Mouse (Mus musculus): ENCODE results near the gene Rft1.
"Not testable (repeated sequence)": the region's sequence is repeated elsewhere in the genome, so short reads cannot be mapped to it uniquely, and the experiment has no call there.

The Rft1 gene

GRCm38 (mm10) chr14:30674947-30675346 lies 20.8 kb downstream of the Rft1 start:
- DNase-seq (ENCODE audit: low spot score) = no peak

GRCm38 (mm10) chr14:30682131-30682530 lies 28.0 kb downstream of the Rft1 start:
- DNase-seq (ENCODE audit: low spot score) = no peak

GRCm38 (mm10) chr14:30690685-30691084 lies 36.5 kb downstream of the Rft1 start:
- no peak for DNase-seq (ENCODE audit: low spot score)

GRCm38 (mm10) chr14:30692439-30692838 lies 38.3 kb downstream of the Rft1 start:
- DNase-seq (ENCODE audit: low spot score) = no peak

GRCm38 (mm10) chr14:30694786-30695185 lies 40.6 kb downstream of the Rft1 start:
- peak; percentile 38 for DNase-seq (ENCODE audit: low spot score)

GRCm38 (mm10) chr14:30695609-30696008 lies 41.4 kb downstream of the Rft1 start:
- DNase-seq (ENCODE audit: low spot score) = peak; percentile 87

GRCm38 (mm10) chr14:30697407-30698052 lies 43.4 kb downstream of the Rft1 start:
- DNase-seq (ENCODE audit: low spot score) = no peak

GRCm38 (mm10) chr14:30699656-30700055 lies 45.5 kb downstream of the Rft1 start:
- peak; percentile 59 for DNase-seq (ENCODE audit: low spot score)

GRCm38 (mm10) chr14:30702512-30702911 lies 48.4 kb downstream of the Rft1 start:
- no peak for DNase-seq (ENCODE audit: low spot score)

- no peak for DNase-seq (ENCODE audit: low spot score)
These were observed 48.9 kb downstream of the Rft1 start for GRCm38 (mm10) chr14:30703079-30703478.

- DNase-seq (ENCODE audit: low spot score) = no peak
These were observed 50.1 kb downstream of the Rft1 start for GRCm38 (mm10) chr14:30704098-30704855.

- no peak for DNase-seq (ENCODE audit: low spot score)
These were observed 57.7 kb downstream of the Rft1 start for GRCm38 (mm10) chr14:30711892-30712291.

- no peak for DNase-seq (ENCODE audit: low spot score)
These were observed 59.6 kb downstream of the Rft1 start for GRCm38 (mm10) chr14:30713769-30714168.

- peak; percentile 23 for DNase-seq (ENCODE audit: low spot score)
These were observed 60.8 kb downstream of the Rft1 start, which contains the start of gene Sfmbt1 for GRCm38 (mm10) chr14:30714799-30715617. Gene Sfmbt1, plus strand, starts transcription at chr14:30714849.

GRCm38 (mm10) chr14:30715618-30716050 lies 61.5 kb downstream of the Rft1 start:
- DNase-seq (ENCODE audit: low spot score) = peak; percentile 81

GRCm38 (mm10) chr14:30716051-30716952 lies 62.1 kb downstream of the Rft1 start:
- DNase-seq (ENCODE audit: low spot score) = peak; percentile 62

- no peak for DNase-seq (ENCODE audit: low spot score)
These were observed 62.8 kb downstream of the Rft1 start for GRCm38 (mm10) chr14:30716953-30717285.

GRCm38 (mm10) chr14:30718696-30719095 lies 64.5 kb downstream of the Rft1 start:
- not testable (repeated sequence) for DNase-seq (ENCODE audit: low spot score)

GRCm38 (mm10) chr14:30719514-30719913 lies 65.4 kb downstream of the Rft1 start:
- DNase-seq (ENCODE audit: low spot score) = no peak

- DNase-seq (ENCODE audit: low spot score) = no peak
These were observed 67.7 kb downstream of the Rft1 start for GRCm38 (mm10) chr14:30721850-30722249.

GRCm38 (mm10) chr14:30722406-30722805 lies 68.2 kb downstream of the Rft1 start:
- DNase-seq (ENCODE audit: low spot score) = no peak

GRCm38 (mm10) chr14:30731896-30732295 lies 77.7 kb downstream of the Rft1 start:
- DNase-seq (ENCODE audit: low spot score) = no peak
